Mouse (Mus musculus) limb, embryonic 12.5 days (tissue): ENCODE data around the gene Ociad1. TPM values are rescaled to one million over a fixed set of nuclear protein-coding genes. Genes with fewer than 3 reads are reported as not detected.

Experiments used
- ATAC-seq: fragments of 200-750 bp; cut with Nextera tagmentation; 2 replicates; pipeline ENCODE4 v1.8.0; 2017; ENCODE audit warnings: low read depth, moderate TSS enrichment; ENCODE audit not compliant: insufficient number of reproducible peaks, insufficient read depth, low FRiP score, low TSS enrichment
- H3K27ac ChIP-seq: fragments of 300-500 bp; sonication (generic); 2 replicates; pipeline ENCODE4 v1.5.1; 2016; ENCODE audit warnings: mild to moderate bottlenecking, moderate library complexity
- H3K27me3 ChIP-seq: fragments of 300-500 bp; sonication (generic); 2 replicates; pipeline ENCODE4 v1.6.1; 2016; ENCODE audit warnings: mild to moderate bottlenecking, moderate library complexity
- H3K36me3 ChIP-seq: fragments of 300-500 bp; sonication (generic); 2 replicates; pipeline ENCODE4 v1.6.1; 2016; ENCODE audit warnings: mild to moderate bottlenecking, moderate library complexity
- H3K4me1 ChIP-seq: fragments of 300-500 bp; sonication (generic); replicated peaks from 2 replicates; pipeline ENCODE4 v1.6.1; 2016
- H3K4me2 ChIP-seq: fragments of 300-500 bp; sonication (generic); 2 replicates; pipeline ENCODE4 v1.6.1; 2016; ENCODE audit warnings: mild to moderate bottlenecking, moderate library complexity
- H3K4me3 ChIP-seq: fragments of 300-500 bp; sonication (generic); replicated peaks from 2 replicates; pipeline ENCODE4 v1.5.1; 2016; ENCODE audit warnings: mild to moderate bottlenecking
- H3K9ac ChIP-seq: fragments of 300-500 bp; sonication (generic); replicated peaks from 2 replicates; pipeline ENCODE4 v1.6.1; 2016; ENCODE audit warnings: mild to moderate bottlenecking, moderate library complexity
- H3K9me3 ChIP-seq: fragments of 300-500 bp; sonication (generic); 2 replicates; pipeline ENCODE4 v1.6.1; 2016; ENCODE audit warnings: mild to moderate bottlenecking, moderate library complexity
- WGBS: fragments of 180-500 bp; shearing (Covaris S2); methylation state at CpG from one replicate; pipeline ENCODE4 v1.1.7; 2016; 5-methylcytosine and 5-hydroxymethylcytosine counted together
- polyA plus RNA-seq: library from polyadenylated mRNA; unstranded; fragments of >200 nt; fragmentation: Nextera tagmentation; extraction: Ambion mirVana; gene quantifications from 2 replicates; pipeline ENCODE4 v1.2.1, GENCODE M21; 2016

The Ociad1 gene
- polyA plus RNA-seq, 1 experiment from 2014 or later: 208 TPM

DNA sequence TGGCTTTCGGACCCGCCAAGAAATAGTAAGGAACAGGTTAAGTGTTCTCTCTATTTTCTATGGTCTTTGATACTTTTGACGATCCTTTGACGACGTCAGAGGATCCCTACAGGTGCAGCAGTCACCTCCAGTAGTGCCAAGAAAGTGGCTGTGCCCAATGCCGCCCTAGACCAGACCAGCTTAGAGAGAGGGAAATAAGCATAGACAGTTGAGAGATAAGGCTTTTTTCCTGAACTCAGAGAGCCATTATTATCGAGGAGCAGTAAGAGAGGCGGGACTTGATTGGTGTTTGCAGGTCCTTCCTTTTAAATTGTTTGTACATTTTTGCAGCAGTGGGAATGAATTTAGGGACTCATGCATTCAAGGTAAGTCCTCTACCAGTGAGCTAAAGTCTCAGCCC is 34.9 kb upstream of the Ociad1 start:
- H3K9me3 ChIP-seq: no peaks in the 10 kb centered on the region
- WGBS: 57% methylated on average over 8 of the region's 8 CpGs
- H3K36me3 ChIP-seq: no peaks in the 10 kb centered on the region
- peak overlapping the region; percentile 73 for H3K4me2 ChIP-seq
- H3K9ac ChIP-seq: no peak overlapping the region
- H3K4me3 ChIP-seq: 0 out of 2 replicates have a peak overlapping the region, but pooled peaks have one; percentile 93
- no peak for ATAC-seq
- H3K27ac ChIP-seq: no peak overlapping the region
- H3K27me3 ChIP-seq: no peaks in the 10 kb centered on the region
- H3K4me1 ChIP-seq: peaks cover 20% of the 10 kb centered on the region

DNA sequence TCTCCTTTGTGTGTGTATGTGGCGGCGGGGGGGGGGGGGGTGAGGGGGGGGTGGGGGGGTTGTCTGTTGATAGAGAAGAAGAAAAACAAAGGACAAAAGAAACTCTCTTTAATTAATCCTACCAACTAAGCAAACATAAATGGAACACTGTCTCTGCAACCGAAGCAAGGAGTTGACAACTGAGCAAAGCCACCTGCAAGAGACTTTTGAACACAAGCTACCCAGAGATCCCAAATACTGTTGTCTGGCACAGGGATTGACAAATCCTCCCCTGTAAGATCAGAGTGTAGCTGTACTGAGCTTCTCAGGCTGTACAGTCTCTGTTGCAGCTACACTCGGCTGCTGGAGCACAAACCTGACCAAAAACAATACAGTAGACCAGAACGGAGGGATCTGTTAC is 28.5 kb upstream of the Ociad1 start:
- Histone ChIP-seq H3K36me3 (no peaks in the 10 kb centered on the region), H3K4me3 (no peak overlapping the region), H3K27me3 (no peaks in the 10 kb centered on the region), H3K4me2 (no peak overlapping the region), H3K9me3 (peaks cover 7% of the 10 kb centered on the region; the same call in 1 of the 2 replicates), H3K9ac (no peak overlapping the region), H3K4me1 (peaks cover 7% of the 10 kb centered on the region; the same call in 1 of the 2 replicates), H3K27ac (no peak overlapping the region)
- WGBS: 85% methylated on average over 3 of the region's 5 CpGs
- ATAC-seq: no peak

DNA sequence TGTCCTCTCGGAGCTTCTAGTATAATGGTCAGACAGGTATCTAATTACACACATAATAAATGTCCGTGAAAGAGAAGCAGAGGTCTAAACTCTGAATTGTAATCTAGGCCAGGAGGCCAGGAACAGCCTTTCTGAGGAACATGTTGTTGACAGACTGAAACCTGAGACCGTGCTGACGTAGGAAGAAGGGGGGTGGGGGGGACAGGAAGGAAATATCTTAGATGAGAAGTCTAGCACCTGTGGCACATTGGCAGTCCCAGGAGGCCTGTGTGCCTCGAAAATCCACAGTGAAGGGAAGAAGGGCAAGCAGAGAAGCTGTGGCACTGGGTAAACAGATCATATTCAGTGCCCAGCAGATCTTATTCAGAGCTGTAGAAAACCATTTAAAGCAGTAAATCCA is 27.1 kb upstream of the Ociad1 start:
- no peak for ATAC-seq
- 14% methylated on average over 5 of the region's 5 CpGs for WGBS
- H3K27ac ChIP-seq: peak overlapping the region; percentile 41; the same call in 1 of the 2 replicates

DNA sequence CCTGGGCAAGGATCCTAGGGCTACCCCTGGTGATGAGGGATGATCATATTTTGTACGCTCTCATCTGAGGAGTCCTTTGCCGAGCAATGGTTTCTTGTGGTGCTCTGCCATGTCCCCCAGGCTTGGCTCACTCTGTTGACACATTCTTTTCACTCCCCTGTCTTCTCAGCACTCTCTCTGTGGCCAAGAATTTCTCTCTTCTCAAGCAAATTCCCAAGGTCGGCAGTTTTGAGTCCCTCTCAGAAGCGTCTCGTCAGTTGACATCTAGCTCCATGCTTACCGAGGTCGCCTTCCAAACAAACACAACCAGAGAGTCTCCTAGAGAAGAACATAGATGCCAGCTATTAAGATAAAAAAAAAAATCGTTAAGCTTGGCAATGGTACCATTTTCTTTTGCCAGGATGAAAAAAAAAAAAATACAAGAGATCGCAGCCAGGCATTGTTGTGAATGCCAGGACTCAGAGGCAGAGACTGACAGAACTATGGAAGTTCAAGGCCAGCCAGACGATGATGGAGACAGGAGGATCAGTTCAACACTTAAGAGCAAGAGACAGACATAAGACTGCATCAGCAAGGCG is 23.9 kb upstream of the Ociad1 start:
- no peak for ATAC-seq
- Histone ChIP-seq H3K27ac (no peak overlapping the region), H3K27me3 (no peaks in the 10 kb centered on the region), H3K4me2 (no peak overlapping the region), H3K4me3 (no peak overlapping the region), H3K36me3 (no peaks in the 10 kb centered on the region), H3K9ac (no peak overlapping the region), H3K9me3 (peaks cover 7% of the 10 kb centered on the region; the same call in 1 of the 2 replicates), H3K4me1 (peaks cover 7% of the 10 kb centered on the region; the same call in 1 of the 2 replicates)
- WGBS: 85% methylated on average over 11 of the region's 11 CpGs

More for the DNA sequence above, 27.1 kb upstream of the Ociad1 start:
- H3K4me2 ChIP-seq: no peak overlapping the region
- no peaks in the 10 kb centered on the region for H3K27me3 ChIP-seq
- H3K9me3 ChIP-seq: peaks cover 7% of the 10 kb centered on the region; the same call in 1 of the 2 replicates
- no peaks in the 10 kb centered on the region for H3K36me3 ChIP-seq
- no peak overlapping the region for H3K4me3 ChIP-seq
- peaks cover 7% of the 10 kb centered on the region; the same call in 1 of the 2 replicates for H3K4me1 ChIP-seq
- no peak overlapping the region for H3K9ac ChIP-seq

DNA sequence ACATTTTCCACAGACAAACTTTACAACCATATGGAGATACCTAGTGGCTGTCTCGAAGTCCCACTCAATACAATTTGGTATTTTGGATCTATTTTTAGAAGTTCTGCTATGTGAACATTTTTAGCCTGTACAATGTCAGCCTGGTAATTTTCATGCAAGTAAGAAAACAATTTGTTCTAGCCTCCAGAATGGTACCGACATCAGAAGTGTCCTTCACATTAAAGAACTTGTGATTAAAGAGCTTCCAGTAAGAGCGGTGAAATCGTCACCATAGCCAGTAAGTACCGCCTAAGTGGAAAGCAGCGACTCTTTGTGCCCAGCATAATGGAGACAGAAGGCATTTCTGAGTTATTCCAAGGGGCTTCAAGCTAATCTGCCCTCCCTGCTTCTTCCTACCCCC is 22.0 kb upstream of the Ociad1 start:
- H3K27me3 ChIP-seq: no peaks in the 10 kb centered on the region
- ATAC-seq: no peak
- H3K9ac ChIP-seq: no peak overlapping the region
- peaks cover 7% of the 10 kb centered on the region; the same call in 1 of the 2 replicates for H3K9me3 ChIP-seq
- no peak overlapping the region for H3K27ac ChIP-seq
- peaks cover 3% of the 10 kb centered on the region; the same call in 1 of the 2 replicates for H3K4me1 ChIP-seq
- whole genome bisulfite sequencing: 76% methylated on average over 6 of the region's 6 CpGs
- no peak overlapping the region for H3K4me3 ChIP-seq
- H3K36me3 ChIP-seq: no peaks in the 10 kb centered on the region
- no peak overlapping the region for H3K4me2 ChIP-seq

DNA sequence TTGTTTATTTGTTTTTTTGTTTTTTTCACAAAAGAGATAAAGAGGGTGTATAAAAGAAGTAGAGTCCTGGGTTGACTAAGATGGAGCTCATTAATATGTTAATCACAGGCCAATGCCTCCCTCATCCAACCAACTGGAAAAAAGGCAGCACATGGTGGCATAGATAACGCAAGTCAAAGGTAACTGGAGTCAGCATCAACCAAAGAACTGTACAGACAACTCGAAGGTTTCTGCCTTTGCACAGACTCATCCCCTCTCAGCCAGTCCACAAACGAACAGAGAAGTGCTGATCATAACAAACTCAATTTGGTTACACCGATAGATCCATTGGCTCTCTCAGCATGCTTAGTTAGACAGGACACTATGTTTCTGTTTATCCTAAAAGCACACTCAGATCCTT is 19.4 kb upstream of the Ociad1 start:
- no peak for ATAC-seq
- WGBS: 78% methylated on average over 4 of the region's 4 CpGs
- H3K4me2 ChIP-seq: no peak overlapping the region
- H3K4me3 ChIP-seq: no peak overlapping the region
- no peaks in the 10 kb centered on the region for H3K36me3 ChIP-seq
- H3K4me1 ChIP-seq: no peaks in the 10 kb centered on the region
- no peak overlapping the region for H3K9ac ChIP-seq
- H3K9me3 ChIP-seq: no peaks in the 10 kb centered on the region
- no peaks in the 10 kb centered on the region for H3K27me3 ChIP-seq
- H3K27ac ChIP-seq: no peak overlapping the region

DNA sequence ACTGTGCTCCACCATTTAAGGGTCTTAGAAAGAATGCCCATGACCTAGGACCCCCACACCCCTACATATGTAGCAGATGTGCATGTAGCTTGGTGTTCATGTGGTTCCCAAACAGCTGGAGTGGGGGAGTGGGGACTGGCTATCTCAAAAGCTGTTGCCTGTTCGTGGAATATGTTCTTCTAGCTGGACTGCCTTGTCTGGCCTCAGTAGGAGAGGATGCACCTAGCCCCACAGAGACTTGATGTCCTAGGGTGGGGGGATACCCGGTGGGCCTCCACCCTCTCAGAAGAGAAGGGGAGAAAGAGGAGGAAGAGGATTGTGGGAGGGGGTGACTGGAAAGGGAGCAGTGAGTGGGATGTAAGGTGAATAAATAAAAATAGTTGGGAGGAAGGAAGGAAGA is 17.6 kb upstream of the Ociad1 start:
- Histone ChIP-seq H3K4me3 (no peak overlapping the region), H3K9me3 (no peaks in the 10 kb centered on the region), H3K4me1 (peaks cover 8% of the 10 kb centered on the region), H3K27me3 (no peaks in the 10 kb centered on the region), H3K9ac (no peak overlapping the region), H3K4me2 (no peak overlapping the region), H3K27ac (no peak overlapping the region), H3K36me3 (no peaks in the 10 kb centered on the region)
- ATAC-seq: no peak
- 75% methylated on average over 2 of the region's 2 CpGs for WGBS

DNA sequence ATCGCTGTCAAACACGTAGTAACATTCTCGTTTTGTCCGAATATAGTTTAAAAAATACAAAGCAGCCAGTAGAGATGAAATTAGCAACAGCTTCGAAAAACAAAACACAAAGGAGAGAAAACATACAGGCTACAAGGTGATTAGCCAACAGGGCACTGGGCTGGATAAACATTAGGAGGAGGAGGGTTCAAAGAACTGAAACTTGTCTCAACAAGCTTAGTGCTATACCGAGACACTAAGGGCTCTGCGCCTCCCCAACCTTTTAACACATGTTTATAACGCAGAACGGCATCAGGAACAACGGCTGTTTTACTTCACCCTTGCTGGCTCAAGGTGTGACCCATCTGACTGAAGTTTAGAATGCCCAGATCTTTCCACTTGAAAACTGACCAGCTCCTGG is 13.4 kb upstream of the Ociad1 start:
- no peak for ATAC-seq
- peaks cover 9% of the 10 kb centered on the region for H3K4me1 ChIP-seq
- no peak overlapping the region for H3K4me2 ChIP-seq
- WGBS: 49% methylated on average over 10 of the region's 10 CpGs
- no peaks in the 10 kb centered on the region for H3K9me3 ChIP-seq
- no peak overlapping the region; the same call in 1 of the 2 replicates for H3K27ac ChIP-seq
- no peaks in the 10 kb centered on the region for H3K36me3 ChIP-seq
- no peak overlapping the region for H3K4me3 ChIP-seq
- H3K9ac ChIP-seq: no peak overlapping the region
- H3K27me3 ChIP-seq: no peaks in the 10 kb centered on the region

DNA sequence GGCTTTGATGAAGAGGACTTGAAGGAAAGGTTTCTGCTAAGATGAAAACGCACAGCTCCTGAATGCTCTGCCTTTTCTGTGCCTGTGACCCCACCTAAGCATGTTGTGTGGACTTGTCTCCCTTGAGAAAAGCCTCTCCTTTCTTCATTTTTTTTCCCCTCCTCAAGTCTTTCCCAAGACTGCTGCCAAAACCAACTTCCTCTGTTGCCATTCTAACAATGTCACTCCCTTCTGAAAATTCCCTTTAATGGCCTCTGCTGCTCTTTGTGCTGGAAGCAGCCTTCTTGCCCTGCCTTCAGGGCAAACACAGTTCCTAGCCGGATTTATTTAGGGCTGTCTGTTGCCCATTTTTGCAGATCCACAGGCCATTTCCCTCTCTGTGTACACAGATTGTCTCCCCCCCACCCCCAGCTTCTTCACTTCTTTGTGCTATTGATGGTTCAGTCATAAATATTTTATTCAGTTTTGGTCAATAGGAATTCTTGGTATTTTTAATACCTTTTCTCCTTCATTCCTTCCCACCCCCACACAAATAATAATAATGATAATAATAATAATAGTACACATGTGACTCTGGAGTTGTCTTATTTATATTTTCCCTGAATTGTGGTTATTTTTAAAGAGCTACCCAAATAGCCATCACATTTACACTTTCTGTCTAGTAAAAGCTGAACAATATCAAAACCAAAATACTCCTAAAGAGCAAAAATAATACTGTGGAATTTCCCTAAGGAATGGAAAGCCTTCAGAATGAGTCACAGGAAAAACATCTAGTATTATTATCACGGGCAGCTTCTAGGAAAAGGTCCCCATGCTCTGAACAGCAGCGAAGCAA is 12.6 kb upstream of the Ociad1 start:
- no peak overlapping the region; the same call in 1 of the 2 replicates for H3K27ac ChIP-seq
- no peaks in the 10 kb centered on the region for H3K9me3 ChIP-seq
- H3K4me2 ChIP-seq: no peak overlapping the region

DNA sequence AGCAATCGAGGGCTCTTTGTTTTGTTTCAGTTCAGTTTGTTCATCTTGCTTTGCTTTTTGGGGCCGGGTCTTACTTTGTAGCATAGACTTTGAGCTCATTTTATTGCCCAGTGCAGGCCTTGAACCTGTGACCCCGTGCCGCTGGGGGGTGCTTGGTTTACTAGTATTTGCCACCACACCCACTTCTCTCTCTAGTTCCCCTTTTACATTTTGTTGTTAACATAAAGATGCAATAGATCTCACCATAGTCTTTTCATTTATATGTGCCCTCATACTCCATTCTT is 12.1 kb upstream of the Ociad1 start:
- Histone ChIP-seq H3K36me3 (no peaks in the 10 kb centered on the region), H3K9me3 (no peaks in the 10 kb centered on the region), H3K27me3 (no peaks in the 10 kb centered on the region), H3K27ac (no peak overlapping the region), H3K4me1 (peaks cover 9% of the 10 kb centered on the region), H3K4me3 (no peak overlapping the region), H3K4me2 (no peak overlapping the region), H3K9ac (no peak overlapping the region)
- 67% methylated on average over 4 of the region's 4 CpGs for WGBS
- no peak for ATAC-seq

More for the DNA sequence above, 12.6 kb upstream of the Ociad1 start:
- no peaks in the 10 kb centered on the region for H3K36me3 ChIP-seq
- peaks cover 9% of the 10 kb centered on the region for H3K4me1 ChIP-seq
- no peak overlapping the region for H3K9ac ChIP-seq
- ATAC-seq: no peak
- H3K27me3 ChIP-seq: no peaks in the 10 kb centered on the region
- WGBS: 55% methylated on average over 4 of the region's 4 CpGs
- no peak overlapping the region for H3K4me3 ChIP-seq

DNA sequence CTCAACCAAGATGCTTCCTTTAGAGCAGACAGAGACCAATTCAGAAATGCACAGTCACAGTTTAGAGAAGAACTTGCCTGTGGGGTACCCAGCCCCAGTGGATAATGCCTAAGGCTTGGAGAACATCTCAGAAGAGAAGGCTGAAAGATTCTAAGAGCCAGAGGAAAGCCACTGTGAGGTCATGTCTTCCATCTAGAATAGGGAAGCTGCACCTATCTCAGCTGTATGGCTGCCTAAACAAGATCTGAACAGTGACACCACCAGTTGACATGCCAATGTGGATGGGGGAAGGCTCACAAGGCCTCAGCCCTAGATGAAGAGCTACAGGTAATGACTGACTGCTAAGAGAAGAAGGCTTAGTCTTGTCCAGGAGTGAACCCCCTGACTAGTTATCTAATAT is 8.5 kb upstream of the Ociad1 start:
- Histone ChIP-seq H3K27ac (no peak overlapping the region), H3K4me2 (no peak overlapping the region), H3K9ac (no peak overlapping the region), H3K9me3 (no peaks in the 10 kb centered on the region), H3K4me1 (peaks cover 9% of the 10 kb centered on the region), H3K4me3 (no peak overlapping the region), H3K27me3 (no peaks in the 10 kb centered on the region), H3K36me3 (no peaks in the 10 kb centered on the region)
- ATAC-seq: no peak
